Mouse (Mus musculus) central nervous system, embryonic 11.5 days (tissue): ENCODE data around the gene Ak5. TPM values are rescaled to one million over a fixed set of nuclear protein-coding genes. Genes with fewer than 3 reads are reported as not detected.

Experiments
- polyA plus RNA-seq: library from polyadenylated mRNA; depleted of rRNA; stranded (reverse); fragments of >200 nt; gene quantifications from 2 replicates; pipeline ENCODE4 v1.2.3, GENCODE M21; 2012; rRNA removed

The Ak5 gene
- polyA plus RNA-seq: 0.61 TPM in 2 replicates

GRCm38 (mm10) chr3:152668239-152668638 is at the start of gene Ak5:
Ak5 (minus strand) TSS chr3:152668360.

GRCm38 (mm10) chr3:152713991-152714902 is 46.1 kb upstream of the Ak5 start, which contains the start of gene Pigk:
Pigk (plus strand) TSS chr3:152714100.

Other genes with a start within 250 kb of the Ak5 start
- 11.0 and 15.4 TPM in 2 replicates for gene Pigk, start 45.7 kb upstream of the Ak5 start, polyA plus RNA-seq